Mouse (Mus musculus) testis, adult 2 months (tissue): ENCODE data around the gene Tubgcp6. TPM values are rescaled to one million over a fixed set of nuclear protein-coding genes. Genes with fewer than 3 reads are reported as not detected.

Experiments used
- H3K27ac ChIP-seq: fragments of 200-500 bp; 2 replicates; pipeline ENCODE4 v1.5.1; 2012; ENCODE audit warnings: low read depth, low read length; ENCODE audit not compliant: control insufficient read depth, insufficient read depth
- H3K27me3 ChIP-seq: fragments of 200-500 bp; 2 replicates; pipeline ENCODE4 v1.6.1; 2012; ENCODE audit warnings: mild to moderate bottlenecking, low read length, moderate library complexity; ENCODE audit not compliant: control insufficient read depth, insufficient read depth
- H3K36me3 ChIP-seq: fragments of 200-500 bp; 2 replicates; pipeline ENCODE4 v1.6.1; 2012; ENCODE audit warnings: mild to moderate bottlenecking, low read length; ENCODE audit not compliant: control insufficient read depth, insufficient read depth
- H3K4me1 ChIP-seq: fragments of 200-500 bp; 2 replicates; pipeline ENCODE4 v1.6.1; 2012; ENCODE audit warnings: low read length; ENCODE audit not compliant: control insufficient read depth, insufficient read depth
- H3K4me3 ChIP-seq: fragments of 200-500 bp; 2 replicates; pipeline ENCODE4 v1.5.1; 2012; ENCODE audit warnings: low read depth, mild to moderate bottlenecking, low read length, moderate library complexity, mixed read lengths; ENCODE audit not compliant: control insufficient read depth
- CTCF ChIP-seq: fragments of 200-500 bp; IDR thresholded peaks from 2 replicates; pipeline ENCODE4 v1.5.1; 2012; ENCODE audit warnings: low read depth, mild to moderate bottlenecking, inconsistent platforms, low read length, moderate library complexity; ENCODE audit not compliant: control insufficient read depth, insufficient read depth, insufficient replicate concordance
- POLR2A ChIP-seq: fragments of 200-500 bp; IDR thresholded peaks from 2 replicates; pipeline ENCODE4 v1.6.1; 2012; ENCODE audit warnings: low read depth, mild to moderate bottlenecking, inconsistent platforms, low read length, moderate library complexity; ENCODE audit not compliant: control insufficient read depth
- polyA plus RNA-seq: library from polyadenylated mRNA; depleted of rRNA; stranded (reverse); fragments of >200 nt; gene quantifications from 2 replicates; pipeline ENCODE4 v1.2.3, GENCODE M21; 2012

Tubgcp6 gene
- polyA plus RNA-seq, 1 experiment = 9.9 TPM

DNA sequence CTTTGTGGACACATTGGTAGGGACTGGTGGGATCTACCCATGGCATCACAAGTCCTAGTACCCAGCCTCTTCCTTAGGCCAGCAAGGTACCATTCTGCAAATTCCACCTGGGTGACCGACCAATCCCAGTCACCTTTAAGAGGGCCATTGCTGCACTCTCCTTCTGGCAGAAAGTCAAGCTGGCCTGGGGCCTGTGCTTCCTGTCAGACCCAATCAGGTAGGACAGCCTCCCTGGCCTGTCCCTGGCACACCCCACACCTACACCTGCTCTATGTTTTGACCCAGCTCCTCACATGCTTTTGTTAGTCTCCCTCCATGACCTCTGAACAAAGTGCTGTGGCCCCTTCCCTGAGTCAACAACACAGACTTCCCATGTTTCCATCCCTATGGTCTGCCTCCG, 38.1 kb downstream of the Tubgcp6 start:
- H3K4me3 ChIP-seq = no peak overlapping the region
- H3K36me3 ChIP-seq = no peaks in the 10 kb centered on the region; the same call in 1 of the 2 replicates
- TF ChIP-seq POLR2A (no peak), CTCF (no peak)
- H3K27me3 ChIP-seq = no peaks in the 10 kb centered on the region
- H3K27ac ChIP-seq = no peak overlapping the region
- H3K4me1 ChIP-seq = peaks cover 4% of the 10 kb centered on the region

DNA sequence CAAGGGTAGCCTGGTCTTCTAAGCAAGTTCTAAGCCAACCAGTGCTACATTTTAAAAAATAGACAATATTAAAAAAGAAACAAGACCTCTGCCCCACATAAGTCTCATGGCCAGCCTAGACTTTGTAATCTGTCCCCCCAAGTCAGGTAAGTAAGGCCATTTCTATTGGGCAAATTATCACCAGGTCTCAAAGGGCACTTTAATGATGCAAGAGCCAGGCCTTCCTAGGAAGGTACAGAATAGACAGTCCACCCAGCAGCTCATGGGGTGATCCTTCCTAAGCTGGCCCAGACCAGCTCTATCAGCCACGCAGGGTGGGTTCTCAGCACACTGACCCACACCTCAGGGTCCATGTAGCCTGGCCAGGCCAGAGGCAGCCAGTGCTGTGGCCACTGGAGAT, 39.0 kb downstream of the Tubgcp6 start:
- no peak overlapping the region for H3K4me3 ChIP-seq
- H3K27me3 ChIP-seq = no peaks in the 10 kb centered on the region
- H3K36me3 ChIP-seq = no peaks in the 10 kb centered on the region; the same call in 1 of the 2 replicates
- no peak for TF ChIP-seq CTCF
- TF ChIP-seq POLR2A = no peak
- no peaks in the 10 kb centered on the region for H3K4me1 ChIP-seq
- no peak overlapping the region for H3K27ac ChIP-seq

DNA sequence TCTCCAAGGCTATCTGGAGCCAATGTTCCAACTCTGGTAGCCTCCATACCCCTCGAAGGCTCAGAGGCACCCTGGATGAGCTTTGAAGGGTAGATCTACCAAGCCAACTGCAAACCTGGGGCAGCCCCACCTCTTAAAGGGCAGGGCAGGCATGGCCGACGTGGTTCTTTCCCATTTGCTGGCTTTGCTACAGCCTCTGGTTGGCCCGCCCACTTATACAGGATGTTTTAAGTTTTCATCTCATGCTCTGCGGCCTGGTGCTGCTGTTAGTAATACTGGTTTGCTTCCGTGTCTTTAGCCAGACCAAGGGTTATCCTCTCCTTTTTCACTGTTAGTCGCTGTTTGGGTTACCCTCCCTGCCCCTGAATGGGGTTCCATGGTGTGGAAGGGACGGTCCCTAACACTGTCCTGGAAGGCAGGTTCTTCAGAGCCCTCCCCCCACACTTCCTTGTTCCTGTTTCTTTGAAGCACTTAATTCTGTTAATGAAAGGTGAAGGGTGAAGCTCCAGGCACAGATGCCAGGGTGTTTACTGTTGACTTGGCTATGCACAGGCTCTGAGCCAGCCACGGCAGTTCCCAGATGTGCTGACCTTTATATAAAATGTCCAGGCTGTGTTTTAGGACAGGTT, 44.6 kb downstream of the Tubgcp6 start:
- H3K36me3 ChIP-seq = no peaks in the 10 kb centered on the region; the same call in 1 of the 2 replicates
- H3K27me3 ChIP-seq = no peaks in the 10 kb centered on the region
- TF ChIP-seq CTCF (no peak), POLR2A (no peak)
- H3K4me1 ChIP-seq = peaks cover 13% of the 10 kb centered on the region
- no peak overlapping the region for H3K27ac ChIP-seq
- H3K4me3 ChIP-seq = no peak overlapping the region

DNA sequence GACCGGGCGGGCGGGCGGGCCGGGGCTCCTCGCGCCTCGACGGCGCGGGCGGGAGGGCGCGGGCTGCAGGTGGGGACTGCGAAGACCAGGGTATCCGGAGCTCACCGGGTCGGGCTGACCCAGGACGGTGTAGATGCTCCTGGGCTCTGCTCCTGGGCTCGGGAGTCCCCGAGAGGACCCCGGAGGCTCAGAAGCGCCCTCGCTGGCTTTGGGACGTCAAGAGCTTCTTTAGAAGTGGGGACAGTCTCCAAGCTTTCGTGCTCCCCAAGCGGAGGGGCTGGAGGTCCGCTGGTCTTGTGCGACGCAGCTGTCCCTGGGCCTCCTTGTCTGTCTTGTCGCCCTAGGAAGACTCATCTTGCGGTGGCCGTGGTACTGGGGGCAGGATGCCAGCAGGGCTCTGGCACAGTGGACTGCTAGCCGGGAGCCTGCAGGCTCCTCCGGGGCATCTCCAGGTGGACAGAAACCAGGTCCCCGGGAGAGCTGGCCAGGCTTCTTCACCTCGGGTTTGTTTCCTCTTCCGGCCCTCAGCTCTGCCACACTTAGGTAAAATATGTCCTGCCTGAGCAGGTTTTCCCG, 46.7 kb downstream of the Tubgcp6 start:
- no peak for TF ChIP-seq CTCF
- no peak for TF ChIP-seq POLR2A
- Histone ChIP-seq H3K4me1 (peaks cover 13% of the 10 kb centered on the region), H3K36me3 (no peaks in the 10 kb centered on the region), H3K4me3 (peak overlapping the region; percentile 98), H3K27me3 (no peaks in the 10 kb centered on the region), H3K27ac (peak overlapping the region; percentile 73)

DNA sequence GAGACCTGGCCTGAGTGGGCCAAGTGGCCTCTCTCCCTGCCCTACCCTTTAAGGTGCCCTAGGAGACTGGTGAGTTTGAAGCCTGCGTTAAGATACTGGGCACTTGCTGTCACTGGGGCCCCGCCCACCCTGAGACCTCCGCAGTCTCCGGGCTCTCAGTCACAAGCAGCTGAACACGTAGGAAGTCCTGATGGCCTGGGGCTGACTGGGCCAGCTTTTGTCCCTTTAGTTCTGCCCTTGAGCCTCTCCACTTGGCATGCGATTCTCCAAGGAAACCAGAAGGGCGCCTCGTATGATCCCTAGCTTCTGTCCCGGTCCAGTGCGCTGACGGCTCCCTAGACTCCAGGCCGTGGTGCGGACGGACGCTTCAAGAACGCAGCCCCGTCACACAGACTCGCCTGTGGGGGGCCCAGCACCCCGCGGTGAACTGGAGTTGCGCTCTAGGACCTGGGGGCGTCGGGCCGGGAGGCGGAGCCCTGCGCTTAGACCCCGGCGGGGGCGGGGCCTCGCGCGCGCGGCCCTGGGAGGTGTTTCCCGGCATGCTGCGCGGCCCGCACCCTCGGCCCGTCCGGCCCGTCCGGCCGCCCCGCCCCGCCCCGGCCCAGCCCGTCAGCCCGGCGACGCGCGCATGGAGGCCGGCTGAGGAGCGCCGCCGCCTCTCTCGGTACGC, 47.3 kb downstream of the Tubgcp6 start:
- no peaks in the 10 kb centered on the region for H3K27me3 ChIP-seq
- no peak for TF ChIP-seq POLR2A
- no peak for TF ChIP-seq CTCF
- peaks cover 15% of the 10 kb centered on the region for H3K4me1 ChIP-seq
- H3K27ac ChIP-seq = peak overlapping the region; percentile 67
- no peaks in the 10 kb centered on the region for H3K36me3 ChIP-seq
- H3K4me3 ChIP-seq = peak overlapping the region; percentile 98

DNA sequence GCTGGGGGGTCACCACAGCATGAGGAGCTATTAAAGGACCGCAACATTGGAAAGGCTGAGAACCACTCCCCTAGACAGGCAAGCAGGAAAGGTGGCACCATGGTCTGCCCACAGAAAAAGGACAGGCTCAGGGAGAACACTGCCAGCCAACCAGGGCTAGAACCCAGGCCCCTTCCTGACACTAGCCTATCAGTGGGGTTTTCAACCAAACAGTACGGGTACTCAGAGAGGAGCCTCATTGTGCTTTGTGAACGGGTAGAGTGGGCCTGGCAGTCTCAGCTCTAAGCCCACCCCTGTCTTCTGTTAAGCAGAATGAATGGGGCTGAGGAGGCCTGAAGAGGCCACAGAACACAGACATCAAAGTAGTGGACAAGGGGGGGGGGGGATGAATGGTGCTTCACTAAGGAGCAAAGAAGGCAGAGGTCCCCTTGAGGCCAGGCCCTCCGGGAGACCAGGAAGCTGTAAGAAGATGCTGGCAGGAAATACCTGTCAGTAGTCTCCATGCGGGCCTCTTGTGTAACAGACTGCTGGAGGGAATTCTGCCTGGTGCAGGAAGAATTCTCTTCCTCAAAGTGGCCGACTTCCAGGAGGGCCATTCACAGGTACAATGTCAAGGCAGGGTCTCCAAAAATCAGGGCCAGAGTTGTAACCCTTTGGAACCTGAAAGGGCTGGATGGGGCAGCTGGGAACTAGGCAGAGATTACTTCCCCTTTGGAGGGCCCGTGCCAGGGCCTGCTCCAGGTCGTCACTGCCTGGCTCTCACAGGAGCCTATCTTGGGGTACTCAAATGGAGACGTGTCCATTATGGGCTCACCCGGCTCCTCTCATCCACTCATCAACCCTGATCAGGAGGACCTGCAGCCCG, 48.1 kb downstream of the Tubgcp6 start, which contains the start of gene Trabd:
Gene Trabd (plus strand): TSS at position 512 of the 865 bp plus-strand sequence.
- no peaks in the 10 kb centered on the region for H3K36me3 ChIP-seq
- peaks cover 22% of the 10 kb centered on the region for H3K4me1 ChIP-seq
- TF ChIP-seq CTCF = no peak
- TF ChIP-seq POLR2A = no peak
- H3K27me3 ChIP-seq = no peaks in the 10 kb centered on the region
- peak within 1 kb of the TSS; percentile 67 for H3K27ac ChIP-seq
- H3K4me3 ChIP-seq = peak within 1 kb of the TSS; percentile 98

DNA sequence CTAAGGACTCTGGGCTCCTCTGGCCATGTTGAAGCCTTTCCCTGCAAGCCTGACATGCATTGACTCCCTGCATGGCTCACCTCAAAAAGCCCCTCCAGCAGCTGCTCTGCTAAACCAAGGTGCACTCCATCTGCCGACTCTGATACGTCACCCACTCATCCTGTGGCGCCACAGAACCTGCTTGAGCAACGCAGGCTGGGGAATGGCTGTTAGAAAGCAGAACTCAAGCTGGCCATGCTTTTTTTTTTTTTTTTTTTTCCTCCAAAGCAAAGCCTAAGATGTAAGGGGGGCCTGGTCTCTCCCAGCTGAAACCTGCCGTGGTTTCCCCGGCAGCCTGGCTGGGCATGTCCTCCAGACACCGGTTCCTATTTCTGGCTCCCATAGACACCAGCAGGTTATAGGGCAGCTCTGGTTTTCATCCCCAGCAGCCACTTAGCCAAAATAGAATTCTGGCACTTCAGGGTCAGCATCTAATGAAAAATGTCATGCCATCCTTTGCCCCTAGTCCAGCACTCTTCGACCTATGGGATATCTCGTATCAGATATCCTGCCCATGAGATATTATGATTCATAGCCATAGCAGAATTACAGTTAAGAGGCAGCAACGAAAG, 48.8 kb downstream of the Tubgcp6 start:
- Histone ChIP-seq H3K27ac (no peak overlapping the region), H3K4me3 (no peak overlapping the region), H3K4me1 (peaks cover 24% of the 10 kb centered on the region)

More for the DNA sequence above, 48.8 kb downstream of the Tubgcp6 start:
- Histone ChIP-seq H3K36me3 (no peaks in the 10 kb centered on the region), H3K27me3 (no peaks in the 10 kb centered on the region)
- TF ChIP-seq CTCF (no peak), POLR2A (no peak)
